Mouse (Mus musculus) left cerebral cortex, postnatal 36 days (tissue): ENCODE data around the gene Polg2. TPM values are rescaled to one million over a fixed set of nuclear protein-coding genes. Genes with fewer than 3 reads are reported as not detected.
"Not testable (repeated sequence)": the region's sequence is repeated elsewhere in the genome, so short reads cannot be mapped to it uniquely, and the experiment has no call there.

Experiments
- DNase-seq, 2 experiments: peaks; one replicate each; pipeline ENCODE4 v3.0.0; 2021 to 2022; ENCODE audit warnings: low spot score in 2 of 2, mixed read lengths in 1 of 2
- intact Hi-C: fragments of 180-260 bp; cut with DNase I; formaldehyde crosslinking; loops from one replicate; pipeline ENCODE4 v1.15.1; 2025
- total RNA-seq, 2 experiments: library from RNA; stranded (reverse); gene quantifications; 2 replicates each; pipeline ENCODE4 v1.2.3; 2021

The Polg2 gene
- total RNA-seq, 2 experiments from 2014 or later: 3.0 to 3.2 TPM

DNA sequence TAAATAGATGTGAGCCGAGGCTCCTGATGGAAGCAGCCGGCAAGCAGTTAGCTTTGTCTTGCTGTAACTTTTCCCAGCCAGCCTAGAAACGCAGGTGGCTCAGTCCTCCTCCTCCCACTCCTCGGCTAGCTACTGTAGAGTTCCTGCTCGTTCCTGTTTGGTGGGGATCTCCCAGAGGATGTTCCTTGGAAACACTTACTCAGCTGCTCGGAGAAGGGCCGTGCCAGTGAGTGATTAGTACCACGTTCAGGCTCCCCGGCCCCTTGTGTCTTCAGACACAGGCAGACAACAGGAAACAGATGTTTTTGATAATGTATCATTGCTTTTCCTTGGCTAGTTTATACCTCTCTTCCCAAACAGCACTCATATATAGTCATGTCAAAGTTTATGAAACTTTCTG lies 16.3 kb upstream of the Polg2 start:
- no peak for DNase-seq
- intact Hi-C loops: no loop called here

DNA sequence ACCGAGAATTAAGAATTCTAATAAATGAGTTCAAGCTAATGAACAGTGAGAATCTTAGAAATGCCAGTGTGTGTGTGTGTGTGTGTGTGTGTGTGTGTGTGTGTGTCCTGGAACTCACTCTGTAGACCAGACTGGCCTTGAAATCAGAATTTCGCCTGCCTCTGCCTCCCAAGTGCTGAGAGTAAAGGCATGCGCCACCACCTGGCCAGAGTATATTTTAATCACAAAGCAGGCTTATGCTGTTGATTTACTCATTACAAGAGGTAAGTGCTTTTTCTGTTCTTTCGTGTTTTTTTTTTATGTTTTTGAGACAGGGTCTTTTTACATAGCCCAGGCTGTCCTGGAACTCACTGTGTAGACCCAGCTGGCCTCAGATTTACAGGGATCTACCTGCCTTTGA lies 14.5 kb upstream of the Polg2 start:
- DNase-seq: no peak
- intact Hi-C loops: no loop called here

DNA sequence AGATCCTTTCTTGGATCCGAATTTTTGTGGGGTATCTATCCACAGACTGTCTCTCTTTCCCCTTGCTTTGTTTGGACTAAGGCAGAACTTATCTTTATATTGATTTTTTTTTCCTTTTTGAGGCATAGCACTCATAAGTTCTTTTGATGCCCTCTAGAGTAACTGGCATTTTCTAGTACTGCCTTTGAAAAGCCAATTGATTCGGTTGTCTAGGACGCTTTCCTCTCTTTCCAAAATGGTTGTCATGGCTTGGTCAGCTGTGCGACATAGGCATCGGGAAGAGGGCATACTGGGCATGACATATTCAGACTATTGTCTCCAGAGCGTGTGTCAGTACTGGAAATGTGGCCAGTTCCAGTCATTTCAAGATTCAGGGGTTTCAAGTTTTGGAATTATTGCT lies 10.3 kb upstream of the Polg2 start:
- intact Hi-C loops: loop anchor here (2.0 to 5.0 kb wide), 3 partner anchors 33 to 208 kb away; partner anchors contain the start of genes Kpna2 and Smurf2
- DNase-seq: no peak

DNA sequence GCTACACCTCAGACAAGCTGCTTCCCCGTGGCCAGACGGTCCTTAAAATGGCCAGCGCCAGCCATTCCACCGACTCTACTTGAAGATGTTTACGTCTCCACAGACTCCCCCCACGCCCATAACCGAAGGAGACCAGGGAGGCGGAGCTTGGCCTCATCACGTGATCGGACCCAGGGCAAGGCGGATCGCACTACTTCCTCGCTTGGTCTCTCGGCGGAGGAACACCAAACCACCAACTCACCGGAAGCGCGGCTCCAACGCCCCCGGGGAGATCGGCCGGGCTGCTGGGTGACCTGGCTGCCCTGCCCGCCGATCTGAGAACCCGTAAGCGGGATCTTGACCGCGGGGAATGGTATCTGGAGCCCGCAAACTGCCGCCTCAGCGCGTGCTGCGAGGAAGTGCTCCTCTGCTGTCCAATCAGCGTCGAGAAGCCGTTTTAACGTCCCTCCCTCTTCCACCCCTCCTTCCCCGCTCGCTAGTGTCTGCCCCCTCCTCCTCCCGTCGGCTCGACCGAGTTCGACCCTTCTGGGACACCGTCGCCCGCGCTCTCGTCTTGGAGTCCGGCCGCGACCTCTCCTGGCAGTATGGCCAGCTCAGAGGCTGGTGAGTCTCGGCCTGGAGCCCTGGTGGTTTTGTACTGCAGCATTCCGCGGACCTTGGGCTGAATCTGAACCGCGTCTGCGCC lies 9.6 kb upstream of the Polg2 start, which contains the start of the genes Ddx5 and Cep95:
Gene Ddx5, minus strand, starts transcription at position 411 of the 685 bp plus-strand sequence.
Gene Cep95, plus strand, starts transcription at position 478 of the 685 bp plus-strand sequence.
- intact Hi-C loops: loop anchor here (2.0 to 5.0 kb wide), 3 partner anchors 34 to 208 kb away; partner anchors contain the start of genes Kpna2 and Smurf2
- DNase-seq: peak; percentile 96 to 99

DNA sequence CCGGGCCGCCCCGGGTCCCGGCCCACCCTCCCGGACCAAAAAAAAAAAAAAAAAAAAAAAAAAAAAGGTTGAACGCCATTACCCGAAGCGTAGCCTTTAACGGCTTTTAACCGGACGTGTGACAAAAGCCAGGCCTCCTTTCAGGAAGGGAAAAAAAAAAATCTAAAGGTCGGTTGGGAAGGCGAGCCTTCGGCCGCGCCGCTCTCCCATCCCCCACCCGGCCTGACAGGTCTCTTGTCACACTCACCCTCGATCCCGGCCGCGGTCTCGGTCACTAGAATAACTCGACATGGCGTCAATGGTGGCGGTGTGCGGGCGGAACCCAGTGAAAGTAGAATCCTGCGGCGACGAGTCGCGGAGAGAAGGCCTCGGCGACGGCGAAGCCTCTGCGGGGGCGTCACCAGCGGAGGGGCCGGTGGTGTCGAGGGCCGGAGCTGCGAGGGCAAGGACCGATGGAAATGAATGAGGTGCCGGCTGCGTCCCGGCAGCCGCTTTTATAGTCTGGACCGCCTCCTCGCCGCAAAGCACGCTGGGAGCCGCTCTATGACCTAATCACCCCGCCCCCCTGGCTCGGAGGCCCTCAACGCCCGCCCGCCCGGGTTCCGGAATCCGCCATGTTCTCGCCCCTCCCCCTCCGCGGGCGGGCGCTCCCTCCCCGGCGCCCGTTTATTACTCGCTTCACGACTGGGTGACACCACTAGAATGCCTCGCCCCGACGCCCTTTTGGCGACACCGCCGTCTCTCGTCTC lies 8.9 kb upstream of the Polg2 start:
- peak; percentile 98 to 99 for DNase-seq
- intact Hi-C loops: loop anchor here (2.0 to 5.0 kb wide), 3 partner anchors 35 to 209 kb away; partner anchors contain the start of genes Kpna2 and Smurf2

DNA sequence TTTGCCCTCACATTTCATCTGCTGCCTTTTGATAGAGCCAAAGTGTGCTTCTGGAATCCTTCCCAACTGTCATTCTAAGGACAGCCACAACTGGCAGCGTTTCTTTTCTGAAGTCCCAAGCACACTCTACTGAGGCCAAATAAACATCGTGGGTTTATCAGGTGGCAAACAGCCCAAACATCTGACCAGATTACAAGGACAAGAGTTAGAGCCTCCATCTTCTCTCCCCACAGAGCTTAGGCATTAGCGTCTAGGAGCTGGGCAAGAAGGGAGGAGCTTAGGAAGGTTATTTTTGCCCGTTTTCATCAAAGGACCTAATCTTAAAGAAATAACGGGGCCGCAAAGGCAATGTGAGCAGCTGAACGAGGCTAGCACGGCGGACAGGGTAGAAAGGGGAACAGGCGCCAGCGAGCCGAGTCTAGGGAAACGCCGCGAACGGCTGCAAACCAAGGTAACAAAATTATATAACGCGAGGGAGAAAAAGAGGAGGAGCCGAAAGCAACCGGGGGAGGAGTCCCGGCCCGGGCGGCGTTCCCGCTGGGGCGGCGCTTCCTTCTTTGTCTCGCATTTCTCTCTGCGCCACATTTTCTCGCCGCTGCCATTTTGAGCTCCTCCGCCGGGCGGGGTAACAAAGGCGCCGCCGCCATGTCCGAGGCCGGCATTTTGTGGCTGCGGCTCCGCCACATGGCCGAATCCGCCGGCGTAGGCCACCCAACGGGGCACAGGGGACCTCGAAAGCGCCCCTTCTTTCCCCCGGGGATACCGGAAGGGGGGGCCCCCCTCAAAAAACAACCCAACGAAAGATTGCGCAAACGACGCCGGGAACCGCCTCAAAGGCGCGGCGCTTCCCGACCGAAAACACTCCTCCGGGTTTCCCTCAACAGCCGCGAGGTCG lies 8.0 kb upstream of the Polg2 start:
- peak; percentile 86 to 87 for DNase-seq
- intact Hi-C loops: loop anchor here (2.0 to 5.0 kb wide), 3 partner anchors 35 to 210 kb away; partner anchors contain the start of genes Kpna2 and Smurf2

DNA sequence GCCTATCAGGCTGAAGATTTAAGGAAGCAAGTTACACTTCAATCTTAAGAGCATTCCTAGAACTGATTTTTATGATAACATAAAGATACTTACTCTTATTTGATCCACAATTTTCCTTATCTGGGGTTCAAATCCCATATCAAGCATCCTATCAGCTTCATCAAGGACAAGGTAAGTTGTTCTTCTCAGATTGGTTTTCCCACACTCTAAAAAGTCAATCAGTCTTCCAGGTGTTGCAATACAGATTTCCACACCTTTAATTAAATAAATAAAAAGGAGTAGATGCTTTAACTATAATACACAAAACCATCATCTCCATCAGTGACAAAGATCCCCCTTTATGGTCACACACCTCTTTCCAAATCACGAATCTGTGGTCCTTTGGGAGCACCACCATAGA lies 5.7 kb upstream of the Polg2 start:
- intact Hi-C loops: loop anchor here (5.0 kb wide), 2 partner anchors 137 to 212 kb away; partner anchors contain the start of genes Kpna2 and Smurf2
- DNase-seq: no peak

DNA sequence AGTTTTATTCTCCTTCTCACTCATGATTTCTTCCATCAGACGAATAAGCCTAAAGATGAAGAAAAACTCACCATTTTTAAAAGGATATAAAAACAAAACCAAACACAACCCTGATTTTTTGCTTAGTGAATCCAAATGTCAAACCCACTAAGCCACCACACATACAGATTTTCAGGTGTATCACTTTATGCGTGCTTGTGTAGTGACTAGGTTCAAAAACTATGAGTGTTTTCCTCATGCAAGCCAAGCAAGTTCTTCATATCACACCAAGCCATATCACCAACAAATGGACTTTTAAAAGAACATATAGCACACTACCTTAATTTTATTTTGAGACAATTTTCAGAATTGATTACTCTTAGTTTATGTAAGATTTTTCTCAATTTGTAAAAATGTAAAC lies 5.1 kb upstream of the Polg2 start:
- intact Hi-C loops: no loop called here
- no peak for DNase-seq

DNA sequence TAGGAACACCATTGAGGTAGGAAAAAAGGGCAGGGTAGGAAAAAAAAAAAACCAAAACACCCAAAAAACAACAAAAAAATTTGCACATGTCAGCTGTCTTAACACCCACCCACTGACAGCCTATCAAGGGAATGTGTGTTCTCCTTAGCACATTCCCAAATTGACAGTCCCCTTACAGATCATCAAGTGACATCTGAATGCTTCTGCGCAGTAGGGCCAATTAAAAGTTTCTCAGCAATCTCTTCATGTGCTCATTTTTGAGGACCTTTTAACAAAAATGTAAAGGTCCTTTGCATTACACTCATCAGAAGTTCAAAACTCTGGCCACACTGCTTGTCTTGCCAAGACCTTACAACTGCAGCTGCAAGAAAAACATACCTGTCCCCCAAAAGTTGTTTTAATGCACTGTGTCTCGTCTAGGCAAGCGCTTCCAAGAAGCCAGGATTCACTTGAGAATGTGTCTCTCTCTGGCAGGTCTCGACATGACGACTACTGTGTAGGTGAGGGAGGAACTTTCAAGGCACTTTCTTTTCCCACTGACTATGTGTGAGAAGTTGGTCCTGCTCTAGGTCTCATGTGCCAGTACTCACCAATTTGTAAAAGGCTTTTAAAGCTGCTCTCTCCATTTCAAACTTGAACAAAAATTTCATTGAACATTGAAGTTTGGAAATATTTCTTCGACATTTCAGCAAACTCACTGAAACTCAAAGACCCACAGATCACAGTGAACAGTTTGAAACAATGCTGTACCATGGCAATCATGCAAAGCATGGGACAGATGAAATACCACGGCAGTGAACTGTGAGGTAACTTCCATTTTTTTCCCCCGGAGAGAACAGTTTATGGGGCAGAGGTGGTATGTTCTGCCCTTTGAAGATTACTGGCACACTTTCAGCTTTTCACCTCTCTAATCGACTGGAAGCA lies 3.8 kb upstream of the Polg2 start:
- intact Hi-C loops: no loop called here
- no peak for DNase-seq

DNA sequence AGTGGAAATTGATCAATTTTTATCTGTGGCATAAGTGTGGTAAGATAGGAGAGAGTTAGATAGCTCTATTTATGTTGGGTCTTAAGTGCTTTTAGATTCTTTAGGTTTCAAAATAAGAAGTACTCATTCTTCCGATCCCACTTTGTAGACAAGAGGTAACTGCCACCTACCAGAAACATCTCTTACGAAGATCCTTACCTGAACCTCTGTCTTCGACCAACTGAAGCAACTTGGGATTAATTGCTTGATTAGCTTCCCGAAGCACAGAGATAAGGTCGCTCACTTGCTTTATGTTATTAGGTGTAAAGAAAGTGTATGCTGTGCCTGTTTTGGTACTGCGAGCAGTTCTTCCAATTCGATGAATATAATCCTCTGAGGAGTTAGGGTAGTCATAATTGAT lies 2.9 kb upstream of the Polg2 start:
- intact Hi-C loops, DNase-seq: not testable (repeated sequence)

DNA sequence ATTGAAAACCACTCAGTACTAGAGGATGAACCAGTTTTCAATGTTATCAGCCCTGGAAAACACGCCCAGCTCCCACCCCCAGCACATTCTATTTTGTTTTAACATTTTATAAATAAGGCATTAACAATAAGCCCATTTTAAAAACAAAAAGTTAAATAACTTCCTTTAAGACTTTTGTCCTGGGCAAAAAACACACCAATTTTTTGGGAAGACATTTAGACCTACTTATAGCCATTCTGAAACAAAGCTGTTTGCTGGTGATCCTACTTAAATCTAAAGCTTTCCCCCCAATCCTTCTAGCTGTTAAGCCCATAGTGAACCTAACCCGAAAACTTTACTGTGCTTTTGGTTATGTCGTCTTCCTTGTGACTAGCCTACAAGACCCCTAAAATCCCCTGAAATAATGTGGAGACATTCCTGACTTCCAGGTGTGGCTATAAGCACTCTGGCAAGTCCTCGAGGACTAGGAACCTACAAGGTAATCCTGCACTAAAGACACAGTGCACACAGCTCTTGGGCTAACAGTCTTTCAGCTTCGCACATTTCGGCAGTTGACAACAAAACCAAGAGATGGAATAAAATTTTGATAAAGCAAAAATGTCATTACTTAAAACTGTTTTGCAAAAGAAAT lies 1.4 kb upstream of the Polg2 start:
- intact Hi-C loops: no loop called here
- no peak for DNase-seq

DNA sequence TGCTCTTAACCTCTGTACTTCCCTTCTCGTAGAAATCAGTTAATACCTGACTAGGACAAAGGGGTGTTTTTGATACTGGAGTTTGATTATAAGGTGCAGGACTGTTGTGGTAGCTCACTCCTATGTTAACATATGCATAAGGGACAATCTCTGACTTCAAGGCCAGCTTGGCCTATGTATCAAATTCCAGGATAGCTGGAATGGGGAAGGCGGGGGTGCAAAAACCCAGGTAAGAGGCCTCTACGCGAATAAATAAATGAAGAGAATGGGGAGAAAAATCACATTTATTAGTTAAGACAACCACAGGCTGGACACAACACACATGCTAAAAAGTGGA lies 720 bp upstream of the Polg2 start:
- no peak for DNase-seq
- intact Hi-C loops: no loop called here

DNA sequence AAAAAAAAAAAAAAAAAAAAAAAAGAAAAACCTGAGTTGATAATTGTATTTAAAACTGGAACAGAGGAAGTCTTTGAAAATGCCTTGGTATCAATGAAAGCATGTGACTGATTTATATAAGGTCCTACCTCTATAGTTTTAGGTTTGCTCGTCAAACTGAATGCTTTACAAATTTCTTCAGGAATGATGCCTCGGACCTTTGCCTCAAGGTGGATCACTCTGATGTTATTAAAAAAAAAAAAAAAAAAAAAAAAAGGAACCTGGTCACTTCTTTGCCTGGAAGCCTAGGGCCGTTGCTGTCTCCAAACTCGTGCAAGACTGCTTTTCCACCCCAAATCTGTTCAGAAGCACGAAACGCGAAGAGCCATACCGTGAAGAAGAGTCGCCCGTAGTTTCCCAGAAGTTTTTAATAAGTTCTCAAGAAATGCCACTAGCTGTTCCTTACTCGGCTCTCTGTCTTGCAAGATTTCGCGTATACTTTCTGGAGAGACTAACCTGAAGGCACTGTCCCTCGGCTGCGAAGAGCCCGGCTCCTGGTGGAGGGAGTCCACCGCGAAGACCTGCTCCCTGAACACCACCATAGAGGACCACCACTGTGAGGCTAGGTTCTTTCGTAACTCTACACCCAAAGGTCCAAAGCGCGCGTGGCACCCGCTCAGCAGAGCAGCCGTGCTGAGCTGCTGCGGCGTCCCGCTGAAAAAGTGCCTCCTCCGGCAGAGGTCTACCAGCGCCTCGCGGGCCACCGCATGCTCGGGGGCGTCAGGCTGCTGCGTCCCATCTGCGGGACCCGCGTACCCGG lies 549 bp downstream of the Polg2 start:
- intact Hi-C loops: no loop called here
- peak; percentile 15 to 19 for DNase-seq

DNA sequence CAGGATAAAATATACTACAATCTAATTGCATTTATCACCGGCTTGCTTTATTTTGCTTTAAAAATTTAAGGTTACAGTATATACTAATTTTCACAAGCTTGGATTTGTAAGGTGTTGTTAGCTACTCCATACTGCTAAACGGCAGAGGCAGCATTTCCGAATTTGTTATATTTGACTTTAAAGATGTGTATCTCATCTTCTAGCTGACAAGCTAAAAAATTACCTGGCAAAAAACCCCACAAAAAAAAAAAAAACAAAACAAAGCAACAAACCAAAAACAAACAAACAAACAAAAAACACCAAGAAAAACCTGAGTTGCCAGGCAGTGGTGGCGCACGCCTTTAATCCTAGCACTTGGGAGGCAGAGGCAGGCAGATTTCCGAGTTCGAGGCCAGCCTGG lies 1.2 kb downstream of the Polg2 start:
- DNase-seq: no peak
- intact Hi-C loops: no loop called here

DNA sequence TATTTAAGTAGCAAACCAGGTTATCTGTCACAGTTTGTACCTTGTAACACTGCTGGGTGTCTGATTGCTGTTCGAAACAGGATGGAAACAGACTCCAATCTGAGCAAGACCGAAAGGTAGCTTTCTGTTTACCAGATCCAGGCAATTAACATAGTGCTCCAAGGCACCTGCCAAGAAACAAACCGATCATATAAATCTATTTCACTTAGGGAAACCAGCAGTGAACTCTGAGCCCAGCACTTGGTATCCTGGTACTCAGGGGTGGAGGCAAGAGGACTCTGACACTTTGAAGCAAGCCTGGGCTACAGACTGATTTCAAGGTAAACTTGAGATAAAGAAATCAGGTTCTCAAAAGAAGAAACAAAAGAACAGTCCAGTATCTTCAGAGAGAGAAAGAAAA lies 1.9 kb downstream of the Polg2 start:
- intact Hi-C loops: no loop called here

DNA sequence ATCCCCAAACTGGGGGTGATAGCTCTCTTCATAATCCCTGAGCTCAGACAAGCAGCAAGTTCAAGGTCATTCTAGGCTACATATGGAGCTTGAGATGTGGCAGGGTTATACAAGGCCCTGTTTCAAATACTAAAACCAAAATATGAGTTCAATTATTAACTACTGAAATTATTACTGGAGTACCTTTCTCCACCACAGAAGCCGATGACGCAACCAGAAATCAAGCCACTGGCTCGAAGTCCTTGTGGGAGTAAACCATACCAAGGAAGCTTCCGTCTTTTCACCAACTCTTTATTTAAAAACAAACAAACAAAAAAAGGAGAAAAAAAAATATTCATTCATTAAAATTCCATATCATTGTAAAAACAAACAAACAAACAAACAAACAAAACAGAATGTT lies 2.4 kb downstream of the Polg2 start:
- DNase-seq: no peak
- intact Hi-C loops: no loop called here

More for the DNA sequence above, 1.9 kb downstream of the Polg2 start:
- no peak for DNase-seq

DNA sequence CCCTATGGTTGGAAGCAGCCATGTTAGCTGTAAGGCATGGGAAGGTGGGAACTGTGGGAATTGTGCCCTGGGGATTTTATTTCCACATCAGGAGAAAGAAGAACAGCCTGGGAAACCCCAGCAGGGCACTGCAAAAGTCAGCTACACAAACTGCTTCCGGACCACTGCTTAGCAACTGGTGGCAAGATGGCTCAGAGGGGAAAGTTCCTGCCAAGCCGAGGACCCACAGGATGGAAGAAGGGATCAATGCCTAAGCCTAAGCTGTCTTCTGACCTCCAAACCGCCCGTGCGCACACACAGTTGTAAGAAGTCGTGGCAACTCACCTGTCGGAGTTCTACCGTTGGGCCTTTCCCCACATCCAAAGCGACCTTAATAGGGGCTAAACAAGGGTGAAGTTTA lies 6.3 kb downstream of the Polg2 start:
- DNase-seq: no peak
- intact Hi-C loops: no loop called here
